In genomic region chr5:28171667-28172066, GRCm38 (mm10) we compare ENCODE assay signal across 31 mouse cellular contexts. TPM values are rescaled to one million over a fixed set of nuclear protein-coding genes. Genes with fewer than 3 reads are reported as not detected.
DNase-seq lines count a peak whose midpoint lies in the region; ATAC-seq and TF ChIP-seq lines count a peak whose summit lies in the region.
"Had no signal": no experiment of that assay in that cellular context is flagged by ENCODE, and none has a peak within 500 bp of the region (broad histone marks: within the 10 kb centered on the region; RNA-seq: fewer than 3 reads in every experiment).

No protein-coding gene starts in this region.

- no peak for ATAC-seq in hindbrain, embryonic 12.5 days (ENCODE audit: low FRiP score)
- ATAC-seq in midbrain, embryonic 11.5 days (ENCODE audit: low FRiP score), result no peak
- ATAC-seq in midbrain, postnatal 0 days (ENCODE audit: low FRiP score), result no peak
- ATAC-seq: CD4-positive, CD25-positive, alpha-beta regulatory T cell, adult 4 months; intestine, embryonic 16.5 days; liver, embryonic 12.5 days had no signal

- H3K4me1 ChIP-seq in hindbrain, embryonic 12.5 days, result peaks cover 13% of the 10 kb centered on the region
- peaks cover 23% of the 10 kb centered on the region for H3K4me1 ChIP-seq in midbrain, embryonic 11.5 days (ENCODE audit: control insufficient read depth, insufficient read depth, low read length)
- H3K4me1 ChIP-seq in midbrain, postnatal 0 days (ENCODE audit: insufficient read depth, low read length), result no peaks in the 10 kb centered on the region; the same call in 1 of the 2 replicates

- H3K36me3 ChIP-seq in hindbrain, embryonic 12.5 days, result no peaks in the 10 kb centered on the region
- H3K36me3 ChIP-seq in midbrain, embryonic 11.5 days (ENCODE audit: control insufficient read depth, insufficient read depth, low read length), result no peaks in the 10 kb centered on the region
- H3K36me3 ChIP-seq in midbrain, postnatal 0 days (ENCODE audit: insufficient read depth, low read length), result no peaks in the 10 kb centered on the region
- H3K36me3 ChIP-seq: forebrain, embryonic 12.5 days; limb, embryonic 12.5 days; liver, embryonic 12.5 days had no signal

- H3K4me2 ChIP-seq in hindbrain, embryonic 12.5 days (replicated peaks), result peak overlapping the region; percentile 35
- peak overlapping the region; percentile 49 for H3K4me2 ChIP-seq in midbrain, embryonic 11.5 days
- 0 out of 2 replicates have a peak overlapping the region, but pooled peaks have one; percentile 9 for H3K4me2 ChIP-seq in midbrain, postnatal 0 days (ENCODE audit: low read depth, low read length, poor library complexity, severe bottlenecking)
- H3K4me2 ChIP-seq: forebrain, embryonic 12.5 days; heart, embryonic 11.5 days; limb, embryonic 12.5 days; liver, embryonic 12.5 days had no signal

- no peak overlapping the region for H3K9ac ChIP-seq in hindbrain, embryonic 12.5 days
- H3K9ac ChIP-seq in midbrain, embryonic 11.5 days (ENCODE audit: low read length), result peak overlapping the region; percentile 46; the same call in 1 of the 2 replicates
- no peak overlapping the region for H3K9ac ChIP-seq in midbrain, postnatal 0 days (replicated peaks; ENCODE audit: low read length, poor library complexity, severe bottlenecking)
- H3K9ac ChIP-seq: forebrain, embryonic 12.5 days; limb, embryonic 12.5 days; liver, embryonic 12.5 days had no signal

- no peak overlapping the region for H3K27ac ChIP-seq in hindbrain, embryonic 12.5 days
- H3K27ac ChIP-seq in midbrain, embryonic 11.5 days (ENCODE audit: low read depth, low read length), result no peak overlapping the region
- no peak overlapping the region for H3K27ac ChIP-seq in midbrain, postnatal 0 days (ENCODE audit: low read depth, low read length)
- H3K27ac ChIP-seq: forebrain, embryonic 12.5 days; gastrocnemius, adult 2 months; layer of hippocampus, adult 2 months; limb, embryonic 12.5 days; liver, embryonic 12.5 days; stomach, postnatal 0 days had no signal

- WGBS in hindbrain, embryonic 12.5 days, result 15% methylated on average over 5 of the region's 5 CpGs
- 19% methylated on average over 5 of the region's 5 CpGs for WGBS in midbrain, embryonic 11.5 days
- WGBS in midbrain, postnatal 0 days, result 36% methylated on average over 5 of the region's 5 CpGs

- no peaks in the 10 kb centered on the region for H3K9me3 ChIP-seq in hindbrain, embryonic 12.5 days (replicated peaks)
- H3K9me3 ChIP-seq in midbrain, embryonic 11.5 days (ENCODE audit: control insufficient read depth, low read length), result no peaks in the 10 kb centered on the region
- no peaks in the 10 kb centered on the region for H3K9me3 ChIP-seq in midbrain, postnatal 0 days (ENCODE audit: low read length)
- H3K9me3 ChIP-seq: forebrain, embryonic 12.5 days; limb, embryonic 12.5 days; liver, embryonic 12.5 days had no signal

- H3K4me3 ChIP-seq in hindbrain, embryonic 12.5 days, result no peak overlapping the region
- peak overlapping the region; percentile 17 for H3K4me3 ChIP-seq in midbrain, embryonic 11.5 days (ENCODE audit: low read depth, low read length)
- no peak overlapping the region for H3K4me3 ChIP-seq in midbrain, postnatal 0 days (ENCODE audit: low read depth, low read length)
- H3K4me3 ChIP-seq: forebrain, embryonic 12.5 days; gastrocnemius, adult 2 months; layer of hippocampus, adult 2 months; limb, embryonic 12.5 days; liver, embryonic 12.5 days had no signal

- peak; percentile 52 for DNase-seq in cerebellum, adult 9-10 months
- DNase-seq in cerebellum, adult 11-12 months, result no peak
- DNase-seq in midbrain, embryonic 11.5 days (ENCODE audit: low spot score, missing footprints), result peak; percentile 93
- no peak for DNase-seq in midbrain, postnatal 0 days (ENCODE audit: low spot score)
- DNase-seq in liver, result no peak
- DNase-seq in gastrocnemius, postnatal 25 days, result no peak
- DNase-seq: adrenal gland, postnatal 36 days; gastrocnemius, adult 2 months; kidney, postnatal 25 days; layer of hippocampus, postnatal 36 days; lung, adult 18-20 months; lung, postnatal 10 days; thymus, adult 2 months; thymus, postnatal 4 days had no signal

- TF ChIP-seq CTCF in midbrain, postnatal 0 days (IDR thresholded peaks at IDR 0.05), result no peak

- peaks cover 86% of the 10 kb centered on the region for H3K27me3 ChIP-seq in hindbrain, embryonic 12.5 days
- H3K27me3 ChIP-seq in midbrain, embryonic 11.5 days (ENCODE audit: control insufficient read depth, insufficient read depth, low read length), result peaks cover 72% of the 10 kb centered on the region
- peaks cover 15% of the 10 kb centered on the region; the same call in 1 of the 2 replicates for H3K27me3 ChIP-seq in midbrain, postnatal 0 days (ENCODE audit: insufficient read depth, low read length)

RNA-seq across cellular contexts. Expression of gene En2, which starts 6.2 kb away (rescaled TPM):
- polyA plus RNA-seq in hindbrain, embryonic 12.5 days (2016; fragmentation: Nextera tagmentation; extraction: Ambion mirVana), result 0.66 and 0.86 TPM in 2 replicates
- 2.4 and 2.9 TPM in 2 replicates for polyA plus RNA-seq in midbrain, embryonic 11.5 days (2014; fragmentation: Nextera tagmentation; extraction: Ambion mirVana)
- 49.5 and 62.0 TPM in 2 replicates for total RNA-seq in midbrain, postnatal 0 days (2014; rRNA removed)
- polyA plus RNA-seq in midbrain, postnatal 0 days (2015; fragmentation: Nextera tagmentation; extraction: Ambion mirVana), result 0.86 and 1.0 TPM in 2 replicates
- total RNA-seq in gastrocnemius, postnatal 25 days (2021), result under 1 TPM; 0.33 to 0.46 TPM
- total RNA-seq: common myeloid progenitor, adult 5-6 weeks; granulocyte monocyte progenitor cell, adult 5-6 weeks; hematopoietic stem cell, adult 5-6 weeks; left cerebral cortex, postnatal 10 days; monocyte, adult 5-6 weeks; neutrophil, adult 5-6 weeks had no signal
- polyA plus RNA-seq: CD4-positive, CD25-positive, alpha-beta regulatory T cell, adult 4 months; forebrain, embryonic 12.5 days; heart, embryonic 11.5 days; heart, postnatal 0 days; intestine, embryonic 16.5 days; limb, embryonic 12.5 days; liver, embryonic 12.5 days; small intestine, adult 2 months; stomach, postnatal 0 days had no signal

Comparison
In these comparisons a context has a peak if more than half of its experiments do, and no peak if none do; other contexts are left out.
1. DNase-seq: peak in cerebellum, adult 9-10 months (single experiment) and midbrain, embryonic 11.5 days (single experiment); none in cerebellum, adult 11-12 months (single experiment), midbrain, postnatal 0 days (single experiment), liver (single experiment) and gastrocnemius, postnatal 25 days (single experiment).
2. Peak in every context shown above with its lines, with median percentiles within 50 percentile points of each other: H3K4me2 ChIP-seq.